Mouse (Mus musculus) retina, embryonic 14.5 days (tissue): ENCODE measurements around the gene Tuba1a.
"Not testable (repeated sequence)": the region's sequence is repeated elsewhere in the genome, so short reads cannot be mapped to it uniquely, and the experiment has no call there.

Source experiments
- DNase-seq: peaks from one replicate; pipeline ENCODE4 v3.0.0-alpha.2; 2015; ENCODE audit warnings: low spot score

The Tuba1a gene

GRCm38 (mm10) chr15:98985240-98985981 is 31.9 kb upstream of the Tuba1a start:
- peak; percentile 77 for DNase-seq

DNA sequence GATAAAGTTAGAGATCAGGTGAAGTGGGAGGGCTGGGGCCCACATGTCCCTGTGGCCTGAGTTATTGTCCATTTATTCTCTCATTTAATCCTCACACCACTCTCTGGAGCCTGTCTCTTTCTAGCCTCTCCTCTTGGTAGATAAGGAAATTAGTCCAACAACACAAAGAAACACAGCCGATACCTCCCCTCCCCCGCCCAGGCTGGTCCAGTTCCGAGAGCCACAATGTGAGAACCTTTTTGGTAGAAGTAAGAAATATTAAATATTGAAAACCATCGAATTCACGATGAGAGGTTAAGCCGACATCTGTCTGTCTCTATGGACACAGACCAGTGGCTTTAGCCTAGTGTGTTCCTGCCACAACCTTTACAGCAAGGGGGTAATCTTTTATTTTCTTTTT is 31.2 kb upstream of the Tuba1a start:
- DNase-seq: peak; percentile 57

- peak; percentile 98 for DNase-seq
These were observed 30.1 kb upstream of the Tuba1a start for GRCm38 (mm10) chr15:98983431-98984081.

DNA sequence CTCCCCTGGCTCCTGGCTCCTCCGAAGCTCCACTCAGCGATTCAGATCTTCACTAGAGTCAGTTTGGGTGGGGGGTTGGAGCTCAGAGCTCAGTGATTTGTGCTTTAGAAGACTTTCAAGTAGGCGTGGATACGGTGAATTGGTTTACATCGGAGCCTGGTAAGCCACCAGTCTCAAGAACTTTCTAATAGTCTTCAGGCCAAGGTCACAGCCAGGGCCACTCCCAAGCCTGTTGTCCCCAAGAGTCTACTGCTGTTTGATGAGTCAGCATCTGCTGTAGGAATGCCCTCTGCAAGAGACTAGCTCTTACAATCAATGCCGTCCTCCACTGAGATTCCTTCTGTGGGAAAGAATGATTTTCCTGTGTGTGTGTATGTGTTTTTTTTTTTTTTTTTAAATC is 28.6 kb upstream of the Tuba1a start:
- DNase-seq: no peak

GRCm38 (mm10) chr15:98980012-98980614 is 26.6 kb upstream of the Tuba1a start:
- peak; percentile 23 for DNase-seq

DNA sequence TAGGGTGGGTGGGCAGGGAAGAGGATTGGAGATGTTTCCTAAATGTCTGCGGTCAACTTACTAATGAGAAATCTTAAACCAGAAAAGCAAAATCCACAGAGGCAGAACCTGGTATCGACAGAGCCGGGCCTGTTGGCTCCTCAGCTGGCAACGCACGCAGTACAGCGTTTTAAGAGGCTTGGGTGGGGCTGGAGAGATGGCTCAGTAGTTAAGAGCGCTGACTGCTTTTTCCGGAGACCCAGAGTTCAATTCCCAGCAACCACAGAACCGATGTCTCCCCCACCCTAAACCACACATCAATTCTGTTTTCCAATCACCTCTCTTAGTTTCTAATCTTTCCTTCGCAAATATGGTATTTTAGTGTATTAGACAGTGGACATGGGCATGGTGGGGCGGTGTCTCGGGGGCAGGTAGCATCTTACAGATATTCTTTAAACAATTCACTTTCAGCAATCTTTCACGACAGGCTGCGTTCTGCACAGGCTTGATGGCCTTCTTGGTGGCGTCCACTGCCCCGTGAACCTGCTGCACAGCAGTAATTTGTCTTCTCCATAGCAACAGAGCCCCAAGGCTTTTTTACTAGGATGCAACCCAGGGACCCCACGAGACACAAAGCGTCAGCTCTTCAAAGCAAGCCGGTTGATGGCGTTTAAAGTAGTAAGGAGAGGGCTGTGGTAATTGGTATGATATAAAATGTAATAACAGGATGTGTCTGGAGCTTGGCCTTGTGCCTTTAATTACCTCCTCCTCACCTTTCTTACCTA is 25.1 kb upstream of the Tuba1a start:
- DNase-seq: peak; percentile 44

- peak; percentile 68 for DNase-seq
These were observed 24.4 kb upstream of the Tuba1a start for GRCm38 (mm10) chr15:98977759-98978408.

GRCm38 (mm10) chr15:98976763-98977758 is 23.6 kb upstream of the Tuba1a start:
- peak; percentile 27 for DNase-seq

DNA sequence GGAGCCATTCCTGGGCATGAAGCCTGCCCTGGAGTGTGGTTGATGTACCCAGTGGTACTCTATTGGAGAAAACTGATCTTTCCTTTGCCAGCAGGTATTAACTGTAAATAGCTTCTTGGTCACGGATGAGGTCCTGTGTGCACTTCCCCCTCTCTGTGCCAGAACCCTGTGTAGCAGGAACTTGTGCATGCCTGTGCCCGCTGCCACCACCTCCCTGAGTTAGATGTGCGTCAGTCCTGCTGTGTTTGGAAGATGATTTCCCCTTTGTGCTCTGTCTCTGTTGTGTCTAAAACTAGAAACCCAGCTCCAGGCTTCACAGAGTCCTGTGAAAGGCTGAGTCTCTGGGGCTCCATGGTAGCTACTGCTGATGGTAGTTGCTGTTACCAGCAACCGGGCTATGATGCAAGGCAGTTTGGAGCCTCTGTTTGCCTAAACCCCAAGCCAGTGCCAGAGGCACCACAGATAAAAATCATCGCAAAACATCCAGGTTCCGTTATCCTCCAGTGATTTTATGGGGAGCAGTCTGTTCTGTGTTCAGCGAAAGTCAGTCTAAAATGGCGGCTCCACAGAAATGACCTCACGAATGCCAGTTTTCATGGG is 19.6 kb upstream of the Tuba1a start:
- DNase-seq: no peak

DNA sequence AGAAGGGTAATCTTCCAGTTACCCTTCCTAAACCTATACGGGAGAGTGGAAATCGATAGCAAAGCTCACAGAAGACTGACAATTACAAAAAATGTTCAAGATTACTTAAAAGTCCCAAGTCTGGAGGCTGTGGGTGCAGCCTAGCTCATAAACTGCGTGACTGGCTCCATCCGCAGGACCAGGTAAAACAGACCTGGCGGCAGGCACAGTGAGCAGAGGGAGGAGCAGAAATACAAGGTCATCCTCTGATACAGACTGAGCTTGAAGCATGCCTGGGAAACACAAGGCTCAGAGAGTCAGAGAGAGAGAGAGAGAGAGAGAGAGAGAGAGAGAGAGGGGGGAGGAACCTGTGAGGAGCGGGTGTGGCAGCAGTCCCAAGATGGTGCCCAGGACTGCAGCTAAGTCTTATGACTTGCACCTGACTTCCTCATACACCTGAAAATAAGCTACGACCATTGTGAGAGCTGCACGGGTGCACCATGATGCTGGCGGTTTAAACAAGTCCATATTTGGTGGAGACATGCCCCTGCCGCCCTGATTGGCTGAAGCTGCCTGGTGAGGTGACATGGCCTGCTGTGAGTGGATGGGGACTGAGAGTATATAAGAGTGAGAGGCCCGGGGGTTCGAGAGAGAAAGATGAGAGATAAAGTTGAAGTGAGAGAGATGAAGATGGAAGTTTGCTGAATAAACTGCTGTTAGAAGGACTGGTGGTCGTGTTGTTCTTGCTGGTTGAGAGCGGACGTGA is 18.2 kb upstream of the Tuba1a start:
- not testable (repeated sequence) for DNase-seq

GRCm38 (mm10) chr15:98971111-98971510 is 17.6 kb upstream of the Tuba1a start:
- DNase-seq: peak; percentile 45

GRCm38 (mm10) chr15:98969372-98970101 is 16.0 kb upstream of the Tuba1a start:
- peak; percentile 72 for DNase-seq

- peak; percentile 96 for DNase-seq
These were observed 15.3 kb upstream of the Tuba1a start for GRCm38 (mm10) chr15:98968701-98969371.

- no peak for DNase-seq
These were observed 6.0 kb upstream of the Tuba1a start for GRCm38 (mm10) chr15:98959531-98959930.

GRCm38 (mm10) chr15:98958901-98959420 is 5.5 kb upstream of the Tuba1a start:
- DNase-seq: no peak

DNA sequence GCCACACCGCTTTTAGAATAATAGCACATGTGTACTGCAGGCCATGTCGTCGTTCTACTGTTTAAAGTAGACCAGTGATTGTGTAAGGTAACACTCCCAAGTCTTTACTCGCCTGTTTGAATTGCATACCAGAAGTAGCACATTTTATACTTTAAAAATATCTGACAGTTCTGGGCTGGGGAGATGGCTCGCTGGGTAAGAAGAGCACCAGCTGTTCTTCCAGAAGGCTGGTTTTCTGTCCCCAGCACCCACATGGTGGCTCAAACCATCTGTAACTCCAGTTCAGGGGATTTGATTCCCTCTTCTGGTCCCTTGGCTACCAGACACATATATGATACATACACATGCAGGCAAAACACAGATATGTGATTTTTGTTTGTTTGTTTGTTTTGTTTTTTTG is 4.0 kb upstream of the Tuba1a start:
- DNase-seq: no peak

DNA sequence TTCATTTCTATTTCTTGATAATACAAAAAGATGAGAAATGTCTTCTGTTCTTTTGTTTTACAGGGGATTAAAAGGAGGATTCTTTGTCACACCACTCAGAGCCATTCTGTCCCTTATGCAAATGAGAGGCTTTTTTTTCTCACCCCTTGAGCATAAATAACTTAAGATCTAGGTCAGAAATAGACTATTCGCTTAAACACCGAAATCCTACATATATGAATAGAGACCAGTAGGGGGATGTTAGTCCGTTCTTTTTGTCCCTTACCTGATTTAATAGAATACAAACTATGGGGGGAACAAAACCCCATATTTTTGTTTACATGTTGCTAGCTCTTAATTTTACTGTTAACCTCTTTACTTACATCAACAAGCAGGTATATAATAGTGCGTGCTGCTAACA is 2.5 kb upstream of the Tuba1a start:
- DNase-seq: no peak

- DNase-seq: no peak
These were observed 1.8 kb upstream of the Tuba1a start for GRCm38 (mm10) chr15:98955324-98955723.
